Mouse (Mus musculus): ENCODE results near the gene Loxl3. TPM values are rescaled to one million over a fixed set of nuclear protein-coding genes. Genes with fewer than 3 reads are reported as not detected.

Gene Loxl3
- polyA plus RNA-seq, 1 experiment from 2014 or later = 5.5 TPM

GRCm38 (mm10) chr6:83053136-83053960 lies 19.4 kb downstream of the Loxl3 start:
- H3K27me3 ChIP-seq (ENCODE audit: control insufficient read depth, insufficient read depth, low read length) = no peaks in the 10 kb centered on the region
- H3K9ac ChIP-seq (replicated peaks; ENCODE audit: low read length) = peak overlapping the region; percentile 92
- H3K9me3 ChIP-seq (ENCODE audit: control insufficient read depth, low read length) = no peaks in the 10 kb centered on the region
- peak overlapping the region; percentile 86 for H3K4me3 ChIP-seq (replicated peaks; ENCODE audit: low read depth, low read length)
- WGBS = 3% methylated on average over 26 of the region's 26 CpGs
- peaks cover 32% of the 10 kb centered on the region for H3K36me3 ChIP-seq (ENCODE audit: control insufficient read depth, insufficient read depth, low read length)
- peak overlapping the region; percentile 85 for H3K27ac ChIP-seq (replicated peaks; ENCODE audit: low read depth, low read length)
- H3K4me2 ChIP-seq (ENCODE audit: low read length) = peak overlapping the region; percentile 93
- 0 out of 2 replicates have a peak, but pooled peaks have one; percentile 3 for ATAC-seq (ENCODE audit: low FRiP score, low TSS enrichment)
- H3K4me1 ChIP-seq (ENCODE audit: control insufficient read depth, insufficient read depth, low read length) = peaks cover 19% of the 10 kb centered on the region
- DNase-seq = peak; percentile 64

- peaks cover 32% of the 10 kb centered on the region for H3K36me3 ChIP-seq (ENCODE audit: control insufficient read depth, insufficient read depth, low read length)
- H3K4me3 ChIP-seq (replicated peaks; ENCODE audit: low read depth, low read length) = peak within 1 kb of the TSS; percentile 86
- H3K4me1 ChIP-seq (ENCODE audit: control insufficient read depth, insufficient read depth, low read length) = peaks cover 19% of the 10 kb centered on the region
- H3K27ac ChIP-seq (replicated peaks; ENCODE audit: low read depth, low read length) = peak within 1 kb of the TSS; percentile 85
- H3K9ac ChIP-seq (replicated peaks; ENCODE audit: low read length) = peak within 1 kb of the TSS; percentile 92
- DNase-seq (peak; percentile 99), ATAC-seq (ENCODE audit: low FRiP score, low TSS enrichment) (peak; percentile 94)
- H3K4me2 ChIP-seq (ENCODE audit: low read length) = peak within 1 kb of the TSS; percentile 93
- H3K9me3 ChIP-seq (ENCODE audit: control insufficient read depth, low read length) = no peaks in the 10 kb centered on the region
- WGBS = under 1% methylated on average over 64 of the region's 64 CpGs
- H3K27me3 ChIP-seq (ENCODE audit: control insufficient read depth, insufficient read depth, low read length) = no peaks in the 10 kb centered on the region
Measured at GRCm38 (mm10) chr6:83054074-83054851, 20.3 kb downstream of the Loxl3 start, which contains the start of gene Aup1. TSS of gene Aup1 (plus strand) at chr6:83054521.

DNA sequence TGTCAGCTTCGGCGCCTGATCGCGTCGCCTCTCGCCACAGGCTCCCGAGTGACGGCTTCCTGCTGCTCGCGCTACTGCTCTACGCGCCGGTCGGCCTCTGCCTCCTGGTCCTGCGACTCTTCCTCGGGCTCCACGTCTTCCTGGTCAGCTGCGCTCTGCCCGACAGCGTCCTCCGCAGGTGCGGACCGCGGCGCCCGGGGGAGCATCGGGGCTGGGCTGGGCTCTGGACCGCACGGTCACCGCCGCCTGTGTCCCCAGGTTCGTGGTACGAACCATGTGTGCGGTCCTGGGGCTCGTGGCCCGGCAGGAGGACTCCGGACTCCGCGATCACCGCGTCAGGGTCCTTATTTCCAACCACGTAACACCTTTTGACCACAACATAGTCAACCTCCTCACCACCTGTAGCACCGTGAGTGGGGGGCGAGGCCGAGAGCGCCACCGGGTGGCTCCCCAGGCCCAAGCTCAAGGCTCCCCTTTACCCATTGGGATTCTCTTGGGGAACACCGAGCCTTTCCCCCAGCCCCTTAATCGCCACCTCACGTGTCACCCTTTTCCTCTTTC lies 21.0 kb downstream of the Loxl3 start, which contains the start of gene Htra2:
Gene Htra2, minus strand, starts transcription at position 403 of the 561 bp plus-strand sequence.
- Histone ChIP-seq H3K27ac (replicated peaks; ENCODE audit: low read depth, low read length) (peak within 1 kb of the TSS; percentile 85), H3K4me2 (ENCODE audit: low read length) (peak within 1 kb of the TSS; percentile 93), H3K9me3 (ENCODE audit: control insufficient read depth, low read length) (no peaks in the 10 kb centered on the region), H3K27me3 (ENCODE audit: control insufficient read depth, insufficient read depth, low read length) (no peaks in the 10 kb centered on the region), H3K4me3 (replicated peaks; ENCODE audit: low read depth, low read length) (peak within 1 kb of the TSS; percentile 86), H3K4me1 (ENCODE audit: control insufficient read depth, insufficient read depth, low read length) (peaks cover 19% of the 10 kb centered on the region), H3K36me3 (ENCODE audit: control insufficient read depth, insufficient read depth, low read length) (peaks cover 32% of the 10 kb centered on the region), H3K9ac (replicated peaks; ENCODE audit: low read length) (peak within 1 kb of the TSS; percentile 92)
- DNase-seq = peak; percentile 37
- under 1% methylated on average over 50 of the region's 50 CpGs for WGBS
- no peak; the same call in 1 of the 2 replicates for ATAC-seq (ENCODE audit: low FRiP score, low TSS enrichment)

DNA sequence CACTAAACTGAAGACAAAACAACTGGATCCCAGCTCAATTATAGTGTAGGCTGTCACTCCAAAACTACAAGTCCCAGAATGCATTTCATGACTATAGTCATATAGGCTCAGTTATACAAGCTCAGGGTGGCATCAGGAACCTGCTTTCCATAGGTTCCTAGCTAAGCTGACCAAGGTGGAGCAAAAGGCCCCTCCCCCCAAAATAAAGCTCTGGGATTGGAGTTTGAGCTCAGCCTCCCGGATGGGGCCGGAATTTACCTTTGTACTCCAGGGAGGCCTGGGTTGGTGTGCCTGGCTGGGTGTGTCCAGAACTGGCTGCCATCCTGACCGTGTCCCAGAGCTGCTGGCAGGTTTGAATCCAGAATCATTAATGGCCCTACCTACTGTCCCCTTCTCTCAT lies 23.8 kb downstream of the Loxl3 start, which contains the start of gene Dqx1:
Gene Dqx1, plus strand, starts transcription at position 55 of the 400 bp plus-strand sequence.
- Histone ChIP-seq H3K9ac (replicated peaks; ENCODE audit: low read length) (no peak within 1 kb of the TSS), H3K4me3 (replicated peaks; ENCODE audit: low read depth, low read length) (no peak within 1 kb of the TSS), H3K36me3 (ENCODE audit: control insufficient read depth, insufficient read depth, low read length) (peaks cover 22% of the 10 kb centered on the region), H3K4me2 (ENCODE audit: low read length) (no peak within 1 kb of the TSS), H3K27ac (replicated peaks; ENCODE audit: low read depth, low read length) (no peak within 1 kb of the TSS), H3K9me3 (ENCODE audit: control insufficient read depth, low read length) (no peaks in the 10 kb centered on the region), H3K4me1 (ENCODE audit: control insufficient read depth, insufficient read depth, low read length) (peaks cover 16% of the 10 kb centered on the region), H3K27me3 (ENCODE audit: control insufficient read depth, insufficient read depth, low read length) (0 out of 2 replicates have a peak, but pooled peaks cover 12% of the 10 kb centered on the region)
- WGBS = 45% methylated on average over 3 of the region's 3 CpGs
- peak; percentile 46 for DNase-seq
- ATAC-seq (ENCODE audit: low FRiP score, low TSS enrichment) = no peak

- 83% methylated on average over 2 of the region's 2 CpGs for WGBS
- no peak for ATAC-seq (ENCODE audit: low FRiP score, low TSS enrichment)
- Histone ChIP-seq H3K36me3 (ENCODE audit: control insufficient read depth, insufficient read depth, low read length) (peaks cover 22% of the 10 kb centered on the region), H3K4me1 (ENCODE audit: control insufficient read depth, insufficient read depth, low read length) (peaks cover 8% of the 10 kb centered on the region), H3K9me3 (ENCODE audit: control insufficient read depth, low read length) (no peaks in the 10 kb centered on the region), H3K27ac (replicated peaks; ENCODE audit: low read depth, low read length) (no peak overlapping the region), H3K9ac (replicated peaks; ENCODE audit: low read length) (no peak overlapping the region), H3K27me3 (ENCODE audit: control insufficient read depth, insufficient read depth, low read length) (peaks cover 21% of the 10 kb centered on the region), H3K4me3 (replicated peaks; ENCODE audit: low read depth, low read length) (no peak overlapping the region), H3K4me2 (ENCODE audit: low read length) (no peak overlapping the region)
- no peak for DNase-seq
Measured at GRCm38 (mm10) chr6:83058725-83059124, 24.8 kb downstream of the Loxl3 start.

- H3K4me2 ChIP-seq (ENCODE audit: low read length) = no peak overlapping the region
- H3K9me3 ChIP-seq (ENCODE audit: control insufficient read depth, low read length) = no peaks in the 10 kb centered on the region
- H3K4me3 ChIP-seq (replicated peaks; ENCODE audit: low read depth, low read length) = no peak overlapping the region
- no peak for ATAC-seq (ENCODE audit: low FRiP score, low TSS enrichment)
- peaks cover 88% of the 10 kb centered on the region for H3K27me3 ChIP-seq (ENCODE audit: control insufficient read depth, insufficient read depth, low read length)
- H3K9ac ChIP-seq (replicated peaks; ENCODE audit: low read length) = no peak overlapping the region
- H3K36me3 ChIP-seq (ENCODE audit: control insufficient read depth, insufficient read depth, low read length) = no peaks in the 10 kb centered on the region
- H3K4me1 ChIP-seq (ENCODE audit: control insufficient read depth, insufficient read depth, low read length) = 0 out of 2 replicates have a peak, but pooled peaks cover 3% of the 10 kb centered on the region
- no peak for DNase-seq
- no peak overlapping the region for H3K27ac ChIP-seq (replicated peaks; ENCODE audit: low read depth, low read length)
- WGBS = 35% methylated on average over 8 of the region's 8 CpGs
Measured at GRCm38 (mm10) chr6:83065995-83066394, 32.0 kb downstream of the Loxl3 start.

DNA sequence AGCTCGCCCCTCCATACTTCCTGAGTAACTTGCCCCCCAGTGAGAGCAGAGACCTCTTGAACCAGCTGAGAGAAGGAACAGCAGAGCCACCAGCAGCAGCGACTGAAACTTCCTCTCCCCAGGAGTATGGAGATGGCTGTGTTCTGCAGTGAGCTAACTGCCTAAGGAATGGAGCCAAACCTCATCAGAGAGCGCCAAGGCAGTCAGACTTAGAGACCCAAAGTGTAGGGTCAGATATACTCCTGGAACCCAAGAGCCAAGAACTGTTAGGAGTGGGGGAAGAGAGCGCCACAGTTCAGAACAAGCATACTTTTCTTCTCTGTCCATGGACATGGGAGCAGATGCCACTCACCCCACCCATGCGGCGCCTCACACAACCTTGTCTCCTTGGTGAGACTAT lies 32.5 kb downstream of the Loxl3 start:
- no peak for ATAC-seq (ENCODE audit: low FRiP score, low TSS enrichment)
- no peak for DNase-seq
- Histone ChIP-seq H3K4me3 (replicated peaks; ENCODE audit: low read depth, low read length) (no peak overlapping the region), H3K4me2 (ENCODE audit: low read length) (no peak overlapping the region), H3K9me3 (ENCODE audit: control insufficient read depth, low read length) (no peaks in the 10 kb centered on the region), H3K27ac (replicated peaks; ENCODE audit: low read depth, low read length) (no peak overlapping the region), H3K4me1 (ENCODE audit: control insufficient read depth, insufficient read depth, low read length) (0 out of 2 replicates have a peak, but pooled peaks cover 3% of the 10 kb centered on the region), H3K9ac (replicated peaks; ENCODE audit: low read length) (no peak overlapping the region), H3K27me3 (ENCODE audit: control insufficient read depth, insufficient read depth, low read length) (peaks cover 90% of the 10 kb centered on the region), H3K36me3 (ENCODE audit: control insufficient read depth, insufficient read depth, low read length) (no peaks in the 10 kb centered on the region)
- WGBS = 28% methylated on average over 6 of the region's 6 CpGs

DNA sequence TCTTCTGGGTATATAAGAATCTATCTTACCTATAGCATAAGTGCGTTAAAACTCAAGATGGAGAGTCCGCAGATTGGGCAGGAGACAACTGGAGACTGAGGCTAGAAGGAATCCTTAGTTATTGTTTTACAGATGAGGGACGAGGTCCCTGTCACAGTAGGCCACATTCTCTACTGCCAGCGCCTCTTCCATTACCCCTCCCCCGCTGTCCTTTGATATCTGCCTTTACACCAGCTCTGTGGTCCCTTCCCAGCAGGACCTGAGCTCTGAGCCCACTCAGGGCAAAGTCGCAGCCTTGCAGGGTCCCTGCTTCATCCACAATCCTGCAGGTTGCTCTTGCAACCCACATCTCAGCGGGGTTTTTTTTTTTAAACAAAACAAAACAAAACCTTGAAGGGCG lies 34.2 kb downstream of the Loxl3 start:
- 1% methylated on average over 8 of the region's 8 CpGs for WGBS
- no peak for DNase-seq
- H3K9ac ChIP-seq (replicated peaks; ENCODE audit: low read length) = no peak overlapping the region

More for the DNA sequence above, 34.2 kb downstream of the Loxl3 start:
- peak overlapping the region; percentile 12; the same call in 1 of the 2 replicates for H3K4me3 ChIP-seq (replicated peaks; ENCODE audit: low read depth, low read length)
- no peak for ATAC-seq (ENCODE audit: low FRiP score, low TSS enrichment)
- H3K4me1 ChIP-seq (ENCODE audit: control insufficient read depth, insufficient read depth, low read length) = 0 out of 2 replicates have a peak, but pooled peaks cover 3% of the 10 kb centered on the region
- H3K36me3 ChIP-seq (ENCODE audit: control insufficient read depth, insufficient read depth, low read length) = no peaks in the 10 kb centered on the region
- H3K27me3 ChIP-seq (ENCODE audit: control insufficient read depth, insufficient read depth, low read length) = peaks cover 93% of the 10 kb centered on the region
- no peak overlapping the region for H3K27ac ChIP-seq (replicated peaks; ENCODE audit: low read depth, low read length)
- H3K9me3 ChIP-seq (ENCODE audit: control insufficient read depth, low read length) = no peaks in the 10 kb centered on the region
- no peak overlapping the region for H3K4me2 ChIP-seq (ENCODE audit: low read length)

All from midbrain, embryonic 14.5 days (tissue).